Mouse (Mus musculus): ENCODE measurements around the gene Arid5b. TPM values are rescaled to one million over a fixed set of nuclear protein-coding genes. Genes with fewer than 3 reads are reported as not detected.

Gene Arid5b
- total RNA-seq, 2 experiments from 2014 or later, result 8.3 to 16.9 TPM

GRCm38 (mm10) chr10:68218678-68219077 is 59.9 kb downstream of the Arid5b start:
- intact Hi-C loops (cut with DNase I), result no loop called here
- Histone ChIP-seq H3K4me3 (no peak overlapping the region), H3K27ac (no peak overlapping the region)
- TF ChIP-seq CTCF (IDR thresholded peaks at IDR 0.05), result no peak
- no peak for DNase-seq

- no peak for DNase-seq
- no peak overlapping the region for H3K4me3 ChIP-seq
- TF ChIP-seq CTCF (IDR thresholded peaks at IDR 0.05), result no peak
- intact Hi-C loops (cut with DNase I), result no loop called here
- H3K27ac ChIP-seq, result no peak overlapping the region
These were observed 63.6 kb downstream of the Arid5b start for GRCm38 (mm10) chr10:68214809-68215468.

DNA sequence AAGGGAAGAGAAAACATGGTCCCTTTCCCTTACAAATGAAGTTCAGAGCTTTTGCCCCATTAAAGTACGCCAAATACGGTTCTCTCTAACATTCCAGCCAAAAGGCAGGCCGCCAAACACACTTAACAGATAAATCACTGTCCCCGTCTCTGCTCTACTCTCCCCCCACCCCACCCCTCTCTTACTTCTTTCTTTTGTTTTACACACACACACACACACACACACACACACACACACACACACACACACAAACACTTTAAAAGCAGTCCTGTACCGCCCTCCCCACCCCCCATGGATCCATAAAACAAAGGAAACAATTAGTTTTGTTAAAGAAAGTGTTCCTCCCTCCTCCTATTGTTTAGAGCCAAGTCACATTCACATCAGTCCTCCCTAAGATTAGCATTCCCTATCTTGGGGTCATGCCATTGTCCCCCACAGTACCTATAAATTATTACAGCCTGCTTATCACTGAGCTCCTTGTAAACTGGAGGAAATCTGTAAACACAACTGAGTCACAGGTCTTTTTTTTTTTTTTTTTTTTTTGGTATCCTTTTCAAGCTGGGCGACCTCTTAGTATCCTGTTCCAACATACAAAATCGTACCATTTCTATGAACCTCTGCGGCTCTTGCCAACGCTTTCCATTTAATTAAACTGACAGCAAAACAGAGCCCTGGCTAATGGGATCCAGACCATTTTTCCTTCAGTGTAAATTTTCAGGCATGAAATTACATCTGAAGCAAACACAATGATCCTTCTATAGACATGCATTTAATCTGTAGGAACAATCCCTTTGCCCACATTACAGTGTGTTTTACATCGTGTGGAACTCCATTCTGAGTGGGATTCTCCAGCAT is 66.3 kb downstream of the Arid5b start:
- no peak overlapping the region; the same call in 1 of the 2 replicates for H3K27ac ChIP-seq
- no peak overlapping the region for H3K4me3 ChIP-seq
- intact Hi-C loops (cut with DNase I), result no loop called here
- no peak for TF ChIP-seq CTCF (IDR thresholded peaks at IDR 0.05)
- DNase-seq, result peak; percentile 32

GRCm38 (mm10) chr10:68211514-68211913 is 67.0 kb downstream of the Arid5b start:
- H3K27ac ChIP-seq, result no peak overlapping the region; the same call in 1 of the 2 replicates
- no peak overlapping the region for H3K4me3 ChIP-seq
- no peak for TF ChIP-seq CTCF (IDR thresholded peaks at IDR 0.05)
- intact Hi-C loops (cut with DNase I), result no loop called here
- no peak for DNase-seq

DNA sequence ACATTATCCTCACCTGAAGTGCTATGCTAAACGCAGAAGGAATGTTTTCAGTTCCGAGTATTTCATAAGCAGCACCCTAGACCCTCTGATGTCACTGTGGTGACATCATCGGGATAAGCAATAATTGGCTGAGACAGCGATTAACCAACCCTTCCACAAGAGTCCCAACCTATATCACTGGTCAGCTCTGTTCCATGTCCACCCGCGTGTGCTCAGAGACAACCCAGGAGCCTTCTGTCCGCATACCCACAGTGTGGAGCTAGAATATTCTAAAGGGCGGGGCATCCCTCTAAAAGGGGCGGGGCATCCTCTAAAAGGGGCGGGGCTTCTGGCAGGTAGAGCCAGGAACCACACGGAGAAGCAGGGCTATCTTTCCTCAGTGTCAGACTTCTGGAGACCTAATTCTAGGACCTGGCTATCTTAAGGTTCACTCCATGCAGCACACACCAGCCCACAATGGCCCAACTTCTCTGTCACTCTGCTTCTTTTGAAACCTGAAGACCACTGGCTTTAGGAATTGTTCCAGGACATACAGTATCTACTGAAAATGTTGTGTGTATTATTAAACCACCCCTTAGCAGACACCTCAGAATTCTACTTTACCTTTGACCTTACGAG is 68.4 kb downstream of the Arid5b start:
- intact Hi-C loops (cut with DNase I), result no loop called here
- H3K27ac ChIP-seq, result no peak overlapping the region
- no peak for DNase-seq
- no peak overlapping the region for H3K4me3 ChIP-seq
- TF ChIP-seq CTCF (IDR thresholded peaks at IDR 0.05), result no peak

DNA sequence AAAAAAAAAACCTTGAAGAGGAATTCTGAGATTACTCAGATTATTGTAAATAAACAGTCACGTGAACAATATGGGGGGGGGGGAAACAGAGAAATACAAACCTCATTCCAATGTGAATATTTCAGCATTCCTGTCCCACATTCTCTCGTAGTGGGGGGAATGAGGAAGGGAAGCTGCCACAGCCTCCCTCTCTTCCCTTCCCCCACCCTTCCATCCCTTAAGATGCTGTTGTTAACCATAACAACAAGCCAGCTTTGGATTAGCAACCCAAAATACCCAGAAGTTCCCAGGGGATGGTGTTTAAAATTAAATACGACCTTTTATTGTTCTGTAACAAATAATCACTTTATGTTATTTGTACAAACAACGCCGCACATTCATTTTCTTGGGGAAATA is 69.9 kb downstream of the Arid5b start:
- Histone ChIP-seq H3K27ac (peak overlapping the region; percentile 4; the same call in 1 of the 2 replicates), H3K4me3 (peak overlapping the region; percentile 74)
- no peak for DNase-seq
- no peak for TF ChIP-seq CTCF (IDR thresholded peaks at IDR 0.05)
- intact Hi-C loops (cut with DNase I), result no loop called here

DNA sequence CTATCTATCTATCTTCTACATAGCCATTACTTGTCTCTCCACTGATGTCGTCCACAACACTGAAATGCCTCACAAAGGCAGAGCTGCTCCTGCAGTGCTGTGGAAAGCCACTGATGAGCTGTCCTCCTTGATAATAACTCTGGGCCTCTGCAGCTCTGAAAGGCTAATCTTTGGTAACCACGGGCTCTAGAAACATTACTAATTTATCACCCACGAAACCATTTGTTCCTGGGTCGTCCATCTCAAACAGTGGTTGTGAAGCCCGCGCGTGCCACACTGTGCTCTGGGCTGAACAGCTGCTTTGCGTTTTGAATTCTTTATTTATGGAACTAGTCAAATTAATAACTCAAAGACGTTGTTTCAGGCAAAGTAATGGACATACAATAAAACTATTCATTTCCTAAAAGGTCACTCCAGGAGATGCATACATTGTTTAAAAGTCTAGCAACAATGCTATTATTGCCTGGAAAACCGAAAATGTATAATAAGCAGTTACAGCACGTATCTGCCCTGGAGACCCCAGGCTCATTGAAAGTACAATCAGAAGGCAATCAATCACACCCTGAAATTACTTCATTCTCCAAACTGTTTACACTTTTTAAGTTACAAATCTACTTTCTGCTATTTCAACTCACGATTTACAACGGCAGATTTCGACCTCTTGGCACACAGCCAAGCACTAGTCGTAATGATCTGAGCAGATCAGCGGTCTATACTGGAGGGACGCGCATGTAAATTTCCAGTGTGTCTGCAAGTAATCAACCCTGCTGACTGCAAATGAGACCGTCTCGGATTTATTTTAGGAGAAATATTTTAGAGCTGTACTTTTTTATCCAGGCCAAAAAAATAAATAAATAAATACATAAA is 70.5 kb downstream of the Arid5b start:
- DNase-seq, result peak; percentile 47
- intact Hi-C loops (cut with DNase I), result no loop called here
- H3K4me3 ChIP-seq, result peak overlapping the region; percentile 74
- no peak for TF ChIP-seq CTCF (IDR thresholded peaks at IDR 0.05)
- peak overlapping the region; percentile 41 for H3K27ac ChIP-seq

DNA sequence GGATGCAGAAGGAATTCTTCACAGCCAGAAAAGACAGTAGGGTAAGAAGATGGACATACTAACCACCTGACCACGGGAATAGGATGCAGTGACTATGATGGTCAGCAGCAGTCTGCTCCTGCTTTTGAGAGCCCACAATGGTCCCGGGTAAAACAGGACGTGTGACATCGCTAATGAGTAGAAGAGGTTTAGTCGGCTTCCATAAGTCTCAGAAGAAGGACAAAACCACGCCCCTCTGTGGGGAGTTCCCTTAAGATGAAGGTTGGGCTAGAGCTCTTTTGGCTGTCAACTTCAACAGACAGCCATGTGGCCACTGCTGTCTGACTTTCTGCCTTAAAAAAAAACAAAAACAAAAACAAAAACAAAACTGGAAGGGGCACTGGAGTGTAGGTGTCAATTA is 74.1 kb downstream of the Arid5b start:
- no peak for DNase-seq
- TF ChIP-seq CTCF (IDR thresholded peaks at IDR 0.05), result no peak
- intact Hi-C loops (cut with DNase I), result no loop called here
- H3K4me3 ChIP-seq, result no peak overlapping the region
- no peak overlapping the region for H3K27ac ChIP-seq

- no peak for DNase-seq
- TF ChIP-seq CTCF (IDR thresholded peaks at IDR 0.05), result no peak
- intact Hi-C loops (cut with DNase I), result no loop called here
These were observed 74.7 kb downstream of the Arid5b start for GRCm38 (mm10) chr10:68203860-68204259.

DNA sequence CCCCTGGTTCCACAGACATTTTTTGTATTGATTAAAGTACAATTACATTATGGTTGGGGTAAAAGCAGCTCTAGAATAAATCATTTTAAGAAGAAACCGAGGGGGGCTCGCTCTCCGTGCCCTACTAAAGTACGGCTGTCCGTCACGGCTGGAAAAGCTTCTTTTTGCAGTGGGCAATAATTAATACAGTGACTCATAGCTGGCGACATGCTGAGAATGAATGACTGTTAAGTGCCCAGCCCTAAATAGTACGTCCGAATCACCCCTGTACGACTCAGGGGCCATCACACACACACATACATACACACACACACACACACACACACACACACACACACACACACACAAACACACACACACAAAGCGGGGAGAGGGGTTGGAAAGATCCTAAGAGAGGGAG is 75.2 kb downstream of the Arid5b start:
- peak overlapping the region; percentile 24; the same call in 1 of the 2 replicates for H3K27ac ChIP-seq
- TF ChIP-seq CTCF (IDR thresholded peaks at IDR 0.05), result no peak
- DNase-seq, result no peak
- no peak overlapping the region for H3K4me3 ChIP-seq
- intact Hi-C loops (cut with DNase I), result no loop called here

More at GRCm38 (mm10) chr10:68203860-68204259, 74.7 kb downstream of the Arid5b start:
- Histone ChIP-seq H3K27ac (no peak overlapping the region), H3K4me3 (no peak overlapping the region)

DNA sequence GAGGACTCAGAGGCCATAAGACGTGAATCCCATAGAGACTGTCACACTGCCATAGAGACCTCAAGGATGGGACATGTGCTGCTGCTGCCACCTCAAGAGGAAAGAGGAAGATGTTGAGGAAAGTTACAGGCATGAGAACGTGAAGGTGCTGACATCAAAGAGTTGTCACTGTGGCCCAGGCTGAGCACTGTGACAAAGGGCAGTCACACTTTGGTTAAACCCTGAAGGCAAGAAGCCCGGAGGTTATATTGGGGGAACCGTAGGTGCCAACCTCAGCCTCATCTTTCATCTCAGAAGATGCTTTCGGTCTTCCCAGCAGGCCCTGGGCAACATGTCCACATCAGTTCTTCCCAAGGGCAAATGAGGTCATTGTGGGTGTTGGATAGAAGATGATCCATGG is 79.1 kb downstream of the Arid5b start:
- DNase-seq, result no peak
- no peak overlapping the region for H3K27ac ChIP-seq
- intact Hi-C loops (cut with DNase I), result no loop called here
- H3K4me3 ChIP-seq, result no peak overlapping the region
- no peak for TF ChIP-seq CTCF (IDR thresholded peaks at IDR 0.05)

GRCm38 (mm10) chr10:68196324-68196723 is 82.2 kb downstream of the Arid5b start:
- intact Hi-C loops (cut with DNase I), result no loop called here
- TF ChIP-seq CTCF (IDR thresholded peaks at IDR 0.05), result no peak
- Histone ChIP-seq H3K4me3 (no peak overlapping the region), H3K27ac (no peak overlapping the region)
- DNase-seq, result no peak

Data from gastrocnemius, adult 2 months (tissue).